Mouse (Mus musculus): ENCODE measurements at regions not wholly inside any gene's neighbourhood (a gene's known extent, or its start where the extent isn't known, plus 50 kb on each side); places are given as distances from the start of the nearest gene placed in this dataset.

- DNase-seq (ENCODE audit: low spot score): peak; percentile 51
These were observed 50.9 kb upstream of the Kap start for GRCm38 (mm10) chr6:133904501-133904900.

DNA sequence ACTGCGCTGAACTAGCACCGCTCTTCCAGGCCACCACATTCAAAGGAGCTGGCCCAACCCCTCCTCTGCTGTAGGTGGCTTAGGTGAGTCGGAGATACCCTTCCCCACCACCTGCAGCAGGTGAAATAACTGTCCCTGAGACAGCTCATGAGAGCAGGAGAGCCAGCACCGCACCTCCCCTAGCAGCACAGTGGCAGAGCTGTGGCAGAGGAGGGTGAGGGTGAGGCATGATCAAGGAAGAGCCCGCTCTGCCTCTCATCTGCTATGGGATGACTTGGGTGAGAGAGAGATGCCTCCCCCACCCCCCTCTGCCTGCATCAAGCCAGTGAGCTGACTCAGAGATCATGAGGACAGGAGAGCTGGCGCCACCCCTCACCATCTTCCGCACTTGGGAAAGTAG lies 81.1 kb upstream of the Kap start:
- DNase-seq (ENCODE audit: low spot score): no peak

- DNase-seq (ENCODE audit: low spot score): no peak
These were observed 82.1 kb upstream of the Kap start for GRCm38 (mm10) chr6:133935671-133936070.

- DNase-seq (ENCODE audit: low spot score): no peak
These were observed 75.4 kb upstream of the Etv6 start for GRCm38 (mm10) chr6:133959902-133960634.

GRCm38 (mm10) chr6:133960713-133961112 lies 74.8 kb upstream of the Etv6 start:
- peak; percentile 77 for DNase-seq (ENCODE audit: low spot score)

DNA sequence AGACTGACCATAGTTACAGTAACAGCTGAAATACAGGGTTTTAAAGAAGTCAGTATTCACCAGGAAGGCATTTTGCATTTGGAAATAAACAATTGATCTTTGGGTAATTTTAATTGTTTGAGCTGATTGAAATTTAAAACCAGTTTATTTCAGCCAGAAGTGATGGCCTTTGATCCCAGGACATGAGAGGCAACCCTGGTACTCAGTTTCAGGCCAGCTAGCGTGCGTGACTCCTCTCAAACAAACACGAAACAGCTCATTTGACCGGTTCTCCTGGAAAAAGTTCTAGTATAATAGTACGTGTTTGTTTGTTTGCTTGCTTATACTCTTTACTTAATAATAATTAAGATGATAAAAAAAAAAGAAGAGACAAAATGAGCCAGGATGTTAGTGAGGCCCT lies 72.9 kb upstream of the Etv6 start:
- DNase-seq (ENCODE audit: low spot score): no peak

DNA sequence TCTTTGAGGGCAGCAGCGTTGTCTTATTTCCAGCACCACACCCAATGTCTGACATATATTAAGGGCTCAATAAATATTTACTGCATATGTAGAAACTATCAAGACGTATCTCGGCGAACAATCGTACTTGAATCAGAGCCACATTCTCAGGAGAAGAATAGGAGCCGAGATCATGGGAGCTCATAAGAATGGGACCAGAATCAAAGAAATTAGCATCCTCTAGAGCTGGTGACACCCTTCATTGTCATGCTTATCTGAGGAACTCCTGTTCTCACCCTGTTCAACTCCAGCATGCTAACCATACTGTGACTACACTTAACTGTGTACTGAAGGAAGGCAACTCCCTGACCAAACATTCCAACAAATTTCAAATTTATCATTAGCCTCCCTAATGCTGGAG lies 72.2 kb upstream of the Etv6 start:
- no peak for DNase-seq (ENCODE audit: low spot score)

DNA sequence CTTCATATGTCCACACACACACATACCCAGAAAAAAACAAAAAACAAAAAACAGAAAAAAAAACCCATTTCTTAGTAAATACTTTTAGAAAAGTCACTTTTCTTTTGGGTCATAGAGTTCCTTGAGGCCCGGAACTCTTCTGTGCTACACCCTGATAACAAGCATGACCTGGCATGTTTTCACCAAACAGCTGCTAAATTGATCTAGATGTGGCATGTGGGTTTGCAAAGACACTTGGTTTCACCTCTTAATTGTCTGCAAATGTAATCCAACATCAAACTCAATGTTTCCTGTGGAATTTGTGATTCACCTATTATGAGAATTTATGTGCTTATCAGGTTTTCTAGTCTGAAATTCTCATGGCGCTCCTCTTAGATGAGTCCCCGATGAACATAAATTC lies 68.2 kb upstream of the Etv6 start:
- no peak for DNase-seq (ENCODE audit: low spot score)

DNA sequence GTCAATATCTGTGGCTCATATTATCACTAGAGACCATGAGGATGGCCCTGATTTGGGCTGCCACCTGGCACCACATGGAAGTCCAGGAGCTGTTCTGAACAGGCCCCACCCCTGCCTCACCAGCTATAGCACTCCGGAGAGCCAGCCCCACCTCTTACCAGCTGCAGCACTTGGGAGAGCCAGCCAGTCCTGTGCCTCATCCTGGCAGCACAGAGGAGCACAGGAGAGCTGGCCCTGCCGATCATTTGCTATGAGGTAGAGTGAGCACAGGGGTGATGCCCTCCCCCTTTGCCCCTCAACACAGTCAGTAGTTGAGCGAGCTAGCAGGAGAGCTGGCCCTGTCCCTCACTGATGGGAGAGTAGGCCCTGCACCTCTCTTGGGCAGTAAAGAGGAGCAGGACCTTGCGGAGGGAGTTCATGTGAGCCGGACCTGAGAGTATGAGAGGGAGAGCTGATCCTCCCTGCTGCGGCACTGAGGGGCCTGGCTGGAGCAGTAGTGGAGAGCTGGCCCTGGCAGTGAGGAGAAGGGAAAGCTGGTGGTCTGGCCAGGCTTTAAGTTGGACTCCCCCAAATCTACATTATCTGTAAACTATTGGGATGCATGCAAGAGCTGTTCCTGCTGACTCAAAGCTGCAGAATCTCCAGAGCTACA lies 63.3 kb upstream of the Etv6 start:
- no peak for DNase-seq (ENCODE audit: low spot score)

DNA sequence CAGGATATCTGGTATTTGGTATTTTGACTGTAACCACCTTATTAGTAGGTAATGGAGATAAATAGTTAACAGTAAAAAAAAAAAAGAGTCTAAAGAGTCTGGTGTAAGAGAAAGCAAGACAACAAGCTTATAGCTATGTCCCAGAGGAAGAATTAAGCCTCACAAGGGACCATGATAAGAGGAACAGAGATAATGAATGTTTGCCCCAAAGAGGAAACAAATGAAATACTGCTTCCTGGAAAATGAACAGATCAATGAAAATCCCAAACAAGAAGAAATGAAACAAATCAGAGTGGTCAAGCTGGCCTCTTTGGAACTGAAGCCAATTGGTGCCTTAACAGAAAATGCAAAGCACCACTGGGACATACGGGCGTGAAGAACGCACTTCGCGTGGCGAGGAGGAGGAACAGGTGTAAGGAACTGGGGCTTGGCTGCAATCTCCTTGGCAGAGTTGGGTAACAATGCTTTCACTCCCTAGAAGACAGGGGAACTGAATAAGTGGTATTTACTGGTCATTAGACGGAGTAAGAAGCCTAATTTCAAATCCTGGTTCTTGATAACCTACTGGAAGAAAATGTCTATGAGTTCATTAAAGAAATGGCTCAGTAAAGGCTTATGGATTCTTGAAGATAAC lies 62.2 kb upstream of the Etv6 start:
- DNase-seq (ENCODE audit: low spot score): no peak

DNA sequence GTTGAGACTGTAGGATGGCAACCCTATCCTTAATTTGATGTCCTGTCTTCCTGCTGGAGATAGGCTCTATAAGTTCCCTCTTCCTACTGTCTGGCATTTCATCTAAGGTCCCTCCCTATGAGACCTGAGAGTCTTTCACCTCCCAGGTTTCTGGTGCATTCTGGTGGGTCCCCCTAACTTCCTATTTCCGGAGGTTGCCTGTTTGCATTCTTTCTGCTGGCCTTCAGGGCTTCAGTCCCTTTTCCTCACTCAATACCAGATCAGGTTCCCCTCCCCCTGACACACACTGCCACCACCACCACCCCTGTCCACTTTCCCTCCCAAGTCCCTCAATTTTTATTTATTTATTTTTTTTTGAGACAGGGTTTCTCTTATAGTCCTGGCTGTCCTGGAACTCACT lies 59.5 kb upstream of the Etv6 start:
- no peak for DNase-seq (ENCODE audit: low spot score)

- DNase-seq (ENCODE audit: low spot score): no peak
These were observed 58.6 kb upstream of the Etv6 start for GRCm38 (mm10) chr6:133976854-133977253.

- DNase-seq (ENCODE audit: low spot score): no peak
These were observed 51.5 kb upstream of the Etv6 start for GRCm38 (mm10) chr6:133983804-133984514.

DNA sequence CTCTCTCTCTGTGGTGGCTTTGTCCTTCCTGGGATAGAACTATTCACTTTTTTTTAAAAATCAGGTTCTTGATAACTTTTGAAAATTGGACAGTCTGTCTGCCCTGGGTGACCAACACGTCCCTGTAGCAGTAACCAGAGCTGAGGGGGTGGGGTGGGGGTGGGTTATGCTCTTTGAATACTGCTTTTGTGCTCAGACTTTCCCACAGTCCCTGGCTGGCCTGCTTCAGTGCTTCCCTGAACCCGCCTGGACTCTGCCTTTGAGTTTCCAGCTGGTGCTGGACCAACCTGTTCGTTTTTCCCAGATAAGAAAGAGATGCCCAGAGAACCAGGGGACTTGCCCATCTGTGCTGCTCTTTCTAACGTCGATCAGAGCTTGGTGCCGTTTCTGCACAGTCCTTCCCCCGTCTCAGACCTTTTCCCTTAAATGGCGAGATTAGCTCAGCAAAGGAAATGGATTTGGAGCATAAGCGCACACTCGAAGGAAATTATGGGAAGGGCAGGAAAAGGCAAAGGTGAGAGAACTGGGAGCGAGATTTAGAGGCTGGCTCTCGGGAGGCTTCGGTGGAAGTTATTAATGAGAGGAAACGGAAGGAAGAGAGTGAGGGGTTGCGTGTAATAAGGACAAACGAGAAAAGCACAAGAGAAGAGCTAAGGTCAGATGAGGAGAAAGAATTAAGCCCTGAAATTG lies 50.7 kb upstream of the Etv6 start:
- DNase-seq (ENCODE audit: low spot score): no peak
